Mouse (Mus musculus) hindbrain, embryonic 12.5 days (tissue): ENCODE results near the gene Plekha1. TPM values are rescaled to one million over a fixed set of nuclear protein-coding genes. Genes with fewer than 3 reads are reported as not detected.

Experiments used
- ATAC-seq: fragments of 200-750 bp; cut with Nextera tagmentation; 2 replicates; pipeline ENCODE4 v1.8.0; 2017; ENCODE audit warnings: moderate TSS enrichment; ENCODE audit not compliant: low FRiP score
- H3K27ac ChIP-seq: fragments of 300-500 bp; sonication (generic); 2 replicates; pipeline ENCODE4 v1.5.1; 2016; ENCODE audit warnings: mild to moderate bottlenecking
- H3K27me3 ChIP-seq: fragments of 300-500 bp; sonication (generic); 2 replicates; pipeline ENCODE4 v1.6.1; 2016; ENCODE audit warnings: mild to moderate bottlenecking
- H3K36me3 ChIP-seq: fragments of 300-500 bp; sonication (generic); 2 replicates; pipeline ENCODE4 v1.6.1; 2016; ENCODE audit warnings: mild to moderate bottlenecking
- H3K4me1 ChIP-seq: fragments of 300-500 bp; sonication (generic); 2 replicates; pipeline ENCODE4 v1.6.1; 2016
- H3K4me2 ChIP-seq: fragments of 300-500 bp; sonication (generic); replicated peaks from 2 replicates; pipeline ENCODE4 v1.6.1; 2016; ENCODE audit warnings: mild to moderate bottlenecking
- H3K4me3 ChIP-seq: fragments of 300-500 bp; sonication (generic); 2 replicates; pipeline ENCODE4 v1.5.1; 2016; ENCODE audit warnings: mild to moderate bottlenecking
- H3K9ac ChIP-seq: fragments of 300-500 bp; sonication (generic); 2 replicates; pipeline ENCODE4 v1.6.1; 2016; ENCODE audit warnings: mild to moderate bottlenecking, moderate library complexity
- H3K9me3 ChIP-seq: fragments of 300-500 bp; sonication (generic); replicated peaks from 2 replicates; pipeline ENCODE4 v1.6.1; 2016; ENCODE audit warnings: mild to moderate bottlenecking
- WGBS: fragments of 180-500 bp; shearing (Covaris S2); methylation state at CpG from one replicate; pipeline ENCODE4 v1.1.7; 2016; 5-methylcytosine and 5-hydroxymethylcytosine counted together
- polyA plus RNA-seq: library from polyadenylated mRNA; unstranded; fragments of >200 nt; fragmentation: Nextera tagmentation; extraction: Ambion mirVana; gene quantifications from 2 replicates; pipeline ENCODE4 v1.2.1, GENCODE M21; 2016

Plekha1 gene
- polyA plus RNA-seq, 1 experiment from 2014 or later = 59.0 TPM

GRCm38 (mm10) chr7:130862501-130862900 is 3.1 kb upstream of the Plekha1 start:
- no peak overlapping the region for H3K4me3 ChIP-seq
- peaks cover 33% of the 10 kb centered on the region for H3K4me1 ChIP-seq
- H3K27ac ChIP-seq = no peak overlapping the region
- WGBS = 66% methylated on average over 1 of the region's 1 CpGs
- no peak for ATAC-seq
- 0 out of 2 replicates have a peak, but pooled peaks cover 2% of the 10 kb centered on the region for H3K27me3 ChIP-seq
- no peaks in the 10 kb centered on the region for H3K36me3 ChIP-seq
- no peak overlapping the region for H3K4me2 ChIP-seq
- H3K9me3 ChIP-seq = no peaks in the 10 kb centered on the region
- H3K9ac ChIP-seq = no peak overlapping the region

- 78% methylated on average over 7 of the region's 7 CpGs for WGBS
- H3K4me2 ChIP-seq = no peak overlapping the region
- H3K9me3 ChIP-seq = no peaks in the 10 kb centered on the region
- H3K36me3 ChIP-seq = no peaks in the 10 kb centered on the region
- H3K4me1 ChIP-seq = peaks cover 23% of the 10 kb centered on the region
- 0 out of 2 replicates have a peak, but pooled peaks cover 2% of the 10 kb centered on the region for H3K27me3 ChIP-seq
- no peak overlapping the region for H3K9ac ChIP-seq
- H3K27ac ChIP-seq = no peak overlapping the region
- no peak for ATAC-seq
- no peak overlapping the region for H3K4me3 ChIP-seq
Observed at GRCm38 (mm10) chr7:130864711-130865110, 845 bp upstream of the Plekha1 start.

- H3K27ac ChIP-seq = peak overlapping the region; percentile 74
- WGBS = 2% methylated on average over 13 of the region's 13 CpGs
- peaks cover 5% of the 10 kb centered on the region; the same call in 1 of the 2 replicates for H3K4me1 ChIP-seq
- no peaks in the 10 kb centered on the region for H3K9me3 ChIP-seq
- H3K4me3 ChIP-seq = peak overlapping the region; percentile 90
- peak overlapping the region; percentile 62 for H3K4me2 ChIP-seq
- H3K9ac ChIP-seq = peak overlapping the region; percentile 89
- 0 out of 2 replicates have a peak, but pooled peaks cover 2% of the 10 kb centered on the region for H3K27me3 ChIP-seq
- H3K36me3 ChIP-seq = no peaks in the 10 kb centered on the region
- no peak for ATAC-seq
Observed at GRCm38 (mm10) chr7:130866640-130867039, 1.1 kb downstream of the Plekha1 start.

GRCm38 (mm10) chr7:130867256-130867655 is 1.7 kb downstream of the Plekha1 start:
- Histone ChIP-seq H3K27ac (no peak overlapping the region), H3K4me2 (peak overlapping the region; percentile 62), H3K9ac (no peak overlapping the region), H3K9me3 (no peaks in the 10 kb centered on the region), H3K36me3 (no peaks in the 10 kb centered on the region), H3K4me1 (0 out of 2 replicates have a peak, but pooled peaks cover 3% of the 10 kb centered on the region), H3K27me3 (0 out of 2 replicates have a peak, but pooled peaks cover 2% of the 10 kb centered on the region), H3K4me3 (no peak overlapping the region)
- no peak for ATAC-seq
- 58% methylated on average over 3 of the region's 3 CpGs for WGBS

- Histone ChIP-seq H3K27me3 (no peaks in the 10 kb centered on the region), H3K4me2 (no peak overlapping the region), H3K9me3 (no peaks in the 10 kb centered on the region), H3K36me3 (peaks cover 21% of the 10 kb centered on the region; the same call in 1 of the 2 replicates), H3K9ac (no peak overlapping the region), H3K27ac (no peak overlapping the region), H3K4me1 (peaks cover 7% of the 10 kb centered on the region), H3K4me3 (no peak overlapping the region)
- whole genome bisulfite sequencing = 93% methylated on average over 2 of the region's 2 CpGs
- ATAC-seq = no peak
Observed at GRCm38 (mm10) chr7:130884161-130884560, 18.6 kb downstream of the Plekha1 start.

GRCm38 (mm10) chr7:130886246-130886645 is 20.7 kb downstream of the Plekha1 start:
- H3K4me2 ChIP-seq = no peak overlapping the region
- no peaks in the 10 kb centered on the region for H3K27me3 ChIP-seq
- H3K9ac ChIP-seq = no peak overlapping the region
- H3K4me1 ChIP-seq = peaks cover 7% of the 10 kb centered on the region
- ATAC-seq = no peak
- no peak overlapping the region for H3K27ac ChIP-seq
- WGBS = 83% methylated on average over 3 of the region's 3 CpGs
- no peak overlapping the region for H3K4me3 ChIP-seq
- H3K36me3 ChIP-seq = peaks cover 15% of the 10 kb centered on the region; the same call in 1 of the 2 replicates
- H3K9me3 ChIP-seq = no peaks in the 10 kb centered on the region

GRCm38 (mm10) chr7:130887946-130888345 is 22.4 kb downstream of the Plekha1 start:
- Histone ChIP-seq H3K36me3 (peaks cover 18% of the 10 kb centered on the region; the same call in 1 of the 2 replicates), H3K27me3 (no peaks in the 10 kb centered on the region), H3K4me3 (no peak overlapping the region), H3K27ac (peak overlapping the region; percentile 5; the same call in 1 of the 2 replicates), H3K9ac (no peak overlapping the region), H3K4me1 (peaks cover 7% of the 10 kb centered on the region), H3K4me2 (no peak overlapping the region), H3K9me3 (no peaks in the 10 kb centered on the region)
- WGBS = 27% methylated on average over 3 of the region's 3 CpGs
- no peak for ATAC-seq

- H3K36me3 ChIP-seq = peaks cover 13% of the 10 kb centered on the region; the same call in 1 of the 2 replicates
- H3K9ac ChIP-seq = no peak overlapping the region
- H3K9me3 ChIP-seq = no peaks in the 10 kb centered on the region
- no peak overlapping the region for H3K4me2 ChIP-seq
- WGBS = 50% methylated on average over 2 of the region's 2 CpGs
- no peak overlapping the region for H3K4me3 ChIP-seq
- H3K27ac ChIP-seq = no peak overlapping the region
- no peak for ATAC-seq
- H3K4me1 ChIP-seq = peaks cover 7% of the 10 kb centered on the region
- H3K27me3 ChIP-seq = no peaks in the 10 kb centered on the region
Observed at GRCm38 (mm10) chr7:130890871-130891270, 25.3 kb downstream of the Plekha1 start.

GRCm38 (mm10) chr7:130892973-130893372 is 27.4 kb downstream of the Plekha1 start:
- Histone ChIP-seq H3K27ac (no peak overlapping the region), H3K9ac (no peak overlapping the region), H3K27me3 (no peaks in the 10 kb centered on the region), H3K4me3 (no peak overlapping the region), H3K9me3 (no peaks in the 10 kb centered on the region), H3K4me2 (no peak overlapping the region), H3K36me3 (peaks cover 16% of the 10 kb centered on the region; the same call in 1 of the 2 replicates), H3K4me1 (peaks cover 3% of the 10 kb centered on the region)
- ATAC-seq = no peak
- 88% methylated on average over 6 of the region's 6 CpGs for WGBS

- ATAC-seq = no peak
- no peak overlapping the region for H3K27ac ChIP-seq
- WGBS = 79% methylated on average over 9 of the region's 9 CpGs
Observed at GRCm38 (mm10) chr7:130894931-130895617, 29.5 kb downstream of the Plekha1 start.

GRCm38 (mm10) chr7:130895618-130895945 is 30.0 kb downstream of the Plekha1 start:
- Histone ChIP-seq H3K4me2 (no peak overlapping the region), H3K27me3 (no peaks in the 10 kb centered on the region), H3K4me1 (no peaks in the 10 kb centered on the region), H3K4me3 (no peak overlapping the region), H3K9ac (no peak overlapping the region), H3K36me3 (peaks cover 22% of the 10 kb centered on the region; the same call in 1 of the 2 replicates), H3K9me3 (no peaks in the 10 kb centered on the region), H3K27ac (no peak overlapping the region)
- 76% methylated on average over 2 of the region's 2 CpGs for WGBS
- no peak for ATAC-seq

More at GRCm38 (mm10) chr7:130894931-130895617, 29.5 kb downstream of the Plekha1 start:
- no peaks in the 10 kb centered on the region for H3K27me3 ChIP-seq
- no peaks in the 10 kb centered on the region for H3K4me1 ChIP-seq
- H3K4me2 ChIP-seq = no peak overlapping the region
- no peak overlapping the region for H3K9ac ChIP-seq
- no peak overlapping the region for H3K4me3 ChIP-seq
- peaks cover 20% of the 10 kb centered on the region; the same call in 1 of the 2 replicates for H3K36me3 ChIP-seq
- no peaks in the 10 kb centered on the region for H3K9me3 ChIP-seq

- WGBS = 79% methylated on average over 3 of the region's 3 CpGs
- Histone ChIP-seq H3K36me3 (peaks cover 26% of the 10 kb centered on the region; the same call in 1 of the 2 replicates), H3K9ac (no peak overlapping the region), H3K27me3 (no peaks in the 10 kb centered on the region), H3K4me3 (no peak overlapping the region), H3K4me1 (no peaks in the 10 kb centered on the region), H3K9me3 (no peaks in the 10 kb centered on the region), H3K4me2 (no peak overlapping the region), H3K27ac (no peak overlapping the region)
- ATAC-seq = no peak
Observed at GRCm38 (mm10) chr7:130896064-130896463, 30.5 kb downstream of the Plekha1 start.

GRCm38 (mm10) chr7:130897201-130897600 is 31.6 kb downstream of the Plekha1 start:
- H3K4me3 ChIP-seq = no peak overlapping the region
- peaks cover 22% of the 10 kb centered on the region; the same call in 1 of the 2 replicates for H3K36me3 ChIP-seq
- H3K4me2 ChIP-seq = no peak overlapping the region
- H3K4me1 ChIP-seq = no peaks in the 10 kb centered on the region
- 89% methylated on average over 10 of the region's 10 CpGs for WGBS
- no peak overlapping the region for H3K27ac ChIP-seq
- no peak overlapping the region for H3K9ac ChIP-seq
- no peaks in the 10 kb centered on the region for H3K9me3 ChIP-seq
- H3K27me3 ChIP-seq = no peaks in the 10 kb centered on the region
- no peak for ATAC-seq
